Mouse (Mus musculus) thymus, adult 2 months (tissue): Measurements from ENCODE around the gene Ywhae. TPM values are rescaled to one million over a fixed set of nuclear protein-coding genes. Genes with fewer than 3 reads are reported as not detected.
A peak's percentile ranks its signal among the peaks of the same experiment; 100 is the strongest.

Experiments used
- DNase-seq: peaks from one replicate; pipeline ENCODE4 v3.0.0; 2021
- H3K27ac ChIP-seq: fragments of 200-500 bp; 2 replicates; pipeline ENCODE4 v1.5.1; 2012; ENCODE audit warnings: low read length, control low read depth; ENCODE audit not compliant: control insufficient read depth, insufficient read depth
- H3K27me3 ChIP-seq: fragments of 200-500 bp; 2 replicates; pipeline ENCODE4 v1.6.1; 2012; ENCODE audit warnings: mild to moderate bottlenecking, low read length, moderate library complexity, mixed read lengths; ENCODE audit not compliant: control insufficient read depth, insufficient read depth
- H3K36me3 ChIP-seq: fragments of 200-500 bp; 2 replicates; pipeline ENCODE4 v1.6.1; 2012; ENCODE audit warnings: mild to moderate bottlenecking, low read length, moderate library complexity; ENCODE audit not compliant: control insufficient read depth, insufficient read depth
- H3K4me1 ChIP-seq: fragments of 200-500 bp; replicated peaks from 2 replicates; pipeline ENCODE4 v1.6.1; 2012; ENCODE audit warnings: low read length; ENCODE audit not compliant: control insufficient read depth, insufficient read depth
- H3K4me3 ChIP-seq: fragments of 200-500 bp; 2 replicates; pipeline ENCODE4 v1.5.1; 2012; ENCODE audit warnings: mild to moderate bottlenecking, low read length, control low read depth, moderate library complexity; ENCODE audit not compliant: control insufficient read depth, insufficient read depth
- CTCF ChIP-seq: fragments of 200-500 bp; IDR thresholded peaks from 2 replicates; pipeline ENCODE4 v1.5.1; 2012; ENCODE audit warnings: mild to moderate bottlenecking, control low read depth, low read length, moderate library complexity, borderline replicate concordance; ENCODE audit not compliant: control insufficient read depth, poor library complexity, insufficient read depth; ENCODE audit errors: extremely low read depth
- POLR2A ChIP-seq: fragments of 200-500 bp; IDR thresholded peaks from 2 replicates; pipeline ENCODE4 v1.6.1; 2012; ENCODE audit warnings: mild to moderate bottlenecking, low read length, control low read depth, moderate library complexity; ENCODE audit not compliant: control insufficient read depth, poor library complexity, insufficient read depth; ENCODE audit errors: extremely low read depth
- WGBS: fragments of 180-500 bp; shearing (Covaris S2); methylation state at CpG from one replicate; pipeline ENCODE4 v1.1.7; 2018; 5-methylcytosine and 5-hydroxymethylcytosine counted together
- polyA plus RNA-seq: library from polyadenylated mRNA; depleted of rRNA; stranded (reverse); fragments of >200 nt; gene quantifications from 2 replicates; pipeline ENCODE4 v1.2.3, GENCODE M21; 2012

Ywhae gene
- polyA plus RNA-seq, 1 experiment, result 170 TPM

GRCm38 (mm10) chr11:75744761-75745160 lies 12.1 kb downstream of the Ywhae start:
- Histone ChIP-seq H3K27ac (no peak overlapping the region), H3K27me3 (no peaks in the 10 kb centered on the region), H3K4me3 (no peak overlapping the region), H3K4me1 (peaks cover 2% of the 10 kb centered on the region; the same call in 1 of the 2 replicates), H3K36me3 (peaks cover 13% of the 10 kb centered on the region)
- 93% methylated on average over 3 of the region's 3 CpGs for WGBS
- TF ChIP-seq POLR2A (no peak), CTCF (no peak)
- DNase-seq, result no peak

- TF ChIP-seq CTCF, result no peak
- no peak for TF ChIP-seq POLR2A
Measured at GRCm38 (mm10) chr11:75750537-75750936, 17.9 kb downstream of the Ywhae start.

GRCm38 (mm10) chr11:75751082-75751481 lies 18.4 kb downstream of the Ywhae start:
- Histone ChIP-seq H3K27ac (no peak overlapping the region), H3K36me3 (peaks cover 36% of the 10 kb centered on the region), H3K4me3 (no peak overlapping the region), H3K4me1 (peaks cover 2% of the 10 kb centered on the region; the same call in 1 of the 2 replicates), H3K27me3 (no peaks in the 10 kb centered on the region)
- TF ChIP-seq POLR2A, result no peak
- no peak for TF ChIP-seq CTCF
- no peak for DNase-seq
- WGBS, result 73% methylated on average over 4 of the region's 4 CpGs

More at GRCm38 (mm10) chr11:75750537-75750936, 17.9 kb downstream of the Ywhae start:
- Histone ChIP-seq H3K36me3 (peaks cover 31% of the 10 kb centered on the region), H3K4me3 (no peak overlapping the region), H3K27ac (no peak overlapping the region), H3K4me1 (peaks cover 2% of the 10 kb centered on the region; the same call in 1 of the 2 replicates), H3K27me3 (no peaks in the 10 kb centered on the region)
- no peak for DNase-seq
- WGBS, result 91% methylated on average over 1 of the region's 1 CpGs

GRCm38 (mm10) chr11:75756687-75757086 lies 24.0 kb downstream of the Ywhae start:
- Histone ChIP-seq H3K27me3 (no peaks in the 10 kb centered on the region), H3K4me3 (no peak overlapping the region), H3K36me3 (peaks cover 92% of the 10 kb centered on the region), H3K27ac (no peak overlapping the region), H3K4me1 (peaks cover 2% of the 10 kb centered on the region; the same call in 1 of the 2 replicates)
- DNase-seq, result peak; percentile 32
- WGBS, result 31% methylated on average over 8 of the region's 8 CpGs
- TF ChIP-seq POLR2A, result no peak
- TF ChIP-seq CTCF, result no peak

GRCm38 (mm10) chr11:75758553-75758952 lies 25.9 kb downstream of the Ywhae start:
- Histone ChIP-seq H3K27ac (no peak overlapping the region), H3K27me3 (no peaks in the 10 kb centered on the region), H3K4me3 (no peak overlapping the region), H3K4me1 (peaks cover 2% of the 10 kb centered on the region; the same call in 1 of the 2 replicates), H3K36me3 (peaks cover 79% of the 10 kb centered on the region)
- TF ChIP-seq CTCF (no peak), POLR2A (no peak)
- DNase-seq, result no peak
- WGBS, result 98% methylated on average over 1 of the region's 1 CpGs

- Histone ChIP-seq H3K4me3 (no peak overlapping the region), H3K36me3 (peaks cover 80% of the 10 kb centered on the region), H3K27ac (no peak overlapping the region), H3K27me3 (no peaks in the 10 kb centered on the region), H3K4me1 (peaks cover 2% of the 10 kb centered on the region; the same call in 1 of the 2 replicates)
- DNase-seq, result no peak
- no peak for TF ChIP-seq CTCF
- TF ChIP-seq POLR2A, result no peak
- WGBS, result 90% methylated on average over 5 of the region's 5 CpGs
Measured at GRCm38 (mm10) chr11:75760785-75761184, 28.1 kb downstream of the Ywhae start.

- Histone ChIP-seq H3K27me3 (no peaks in the 10 kb centered on the region), H3K36me3 (peaks cover 74% of the 10 kb centered on the region), H3K4me3 (no peak overlapping the region), H3K4me1 (no peaks in the 10 kb centered on the region), H3K27ac (no peak overlapping the region)
- WGBS, result 94% methylated on average over 2 of the region's 2 CpGs
- DNase-seq, result no peak
- TF ChIP-seq POLR2A, result no peak
- TF ChIP-seq CTCF, result no peak
Measured at GRCm38 (mm10) chr11:75762708-75763107, 30.0 kb downstream of the Ywhae start.
